Mouse (Mus musculus): ENCODE data around the gene Vgll4. TPM values are rescaled to one million over a fixed set of nuclear protein-coding genes. Genes with fewer than 3 reads are reported as not detected.

The Vgll4 gene
- 101 and 111 TPM in 2 replicates for polyA plus RNA-seq (2014; fragmentation: Nextera tagmentation; extraction: Ambion mirVana)

GRCm38 (mm10) chr6:114969213-114970120, at the start of gene Vgll4:
TSS of gene Vgll4 (minus strand) at chr6:114969994.
- H3K4me2 ChIP-seq: peak within 1 kb of the TSS; percentile 99
- ATAC-seq (ENCODE audit: insufficient read depth): peak; percentile 57
- H3K4me3 ChIP-seq (ENCODE audit: low read depth, low read length): peak within 1 kb of the TSS; percentile 53
- no peaks in the 10 kb centered on the region for H3K9me3 ChIP-seq (ENCODE audit: low read depth, low read length)
- peak; percentile 27; the same call in 1 of the 2 replicates for TF ChIP-seq CTCF (IDR thresholded peaks at IDR 0.05; ENCODE audit: low read depth)
- peaks cover 4% of the 10 kb centered on the region; the same call in 1 of the 2 replicates for H3K4me1 ChIP-seq (ENCODE audit: insufficient read depth)
- peak; percentile 75 for DNase-seq
- no peaks in the 10 kb centered on the region for H3K36me3 ChIP-seq (ENCODE audit: insufficient read depth)
- H3K9ac ChIP-seq: peak within 1 kb of the TSS; percentile 55
- peaks cover 23% of the 10 kb centered on the region for H3K27me3 ChIP-seq (ENCODE audit: insufficient read depth, low read length)
- WGBS: under 1% methylated on average over 78 of the region's 79 CpGs
- peak within 1 kb of the TSS; percentile 72 for H3K27ac ChIP-seq (ENCODE audit: low read depth)

GRCm38 (mm10) chr6:115015461-115015860, 45.7 kb upstream of the Vgll4 start:
- Histone ChIP-seq H3K4me3 (ENCODE audit: low read depth, low read length) (no peak overlapping the region), H3K27me3 (ENCODE audit: insufficient read depth, low read length) (no peaks in the 10 kb centered on the region), H3K4me2 (no peak overlapping the region), H3K9me3 (ENCODE audit: low read depth, low read length) (no peaks in the 10 kb centered on the region), H3K36me3 (ENCODE audit: insufficient read depth) (peaks cover 41% of the 10 kb centered on the region; the same call in 1 of the 2 replicates), H3K4me1 (ENCODE audit: insufficient read depth) (no peaks in the 10 kb centered on the region), H3K27ac (ENCODE audit: low read depth) (no peak overlapping the region), H3K9ac (no peak overlapping the region)
- 87% methylated on average over 13 of the region's 13 CpGs for WGBS
- ATAC-seq (ENCODE audit: insufficient read depth) (no peak), DNase-seq (no peak)
- TF ChIP-seq CTCF (IDR thresholded peaks at IDR 0.05; ENCODE audit: low read depth): no peak

GRCm38 (mm10) chr6:115013574-115013973, 43.8 kb upstream of the Vgll4 start:
- Histone ChIP-seq H3K4me2 (no peak overlapping the region), H3K36me3 (ENCODE audit: insufficient read depth) (peaks cover 43% of the 10 kb centered on the region; the same call in 1 of the 2 replicates), H3K4me3 (ENCODE audit: low read depth, low read length) (no peak overlapping the region), H3K9ac (no peak overlapping the region), H3K4me1 (ENCODE audit: insufficient read depth) (no peaks in the 10 kb centered on the region), H3K27me3 (ENCODE audit: insufficient read depth, low read length) (no peaks in the 10 kb centered on the region), H3K9me3 (ENCODE audit: low read depth, low read length) (no peaks in the 10 kb centered on the region), H3K27ac (ENCODE audit: low read depth) (no peak overlapping the region)
- ATAC-seq (ENCODE audit: insufficient read depth): no peak
- TF ChIP-seq CTCF (IDR thresholded peaks at IDR 0.05; ENCODE audit: low read depth): no peak
- 84% methylated on average over 4 of the region's 4 CpGs for WGBS
- DNase-seq: no peak

GRCm38 (mm10) chr6:115011792-115012191, 42.0 kb upstream of the Vgll4 start:
- peaks cover 40% of the 10 kb centered on the region; the same call in 1 of the 2 replicates for H3K36me3 ChIP-seq (ENCODE audit: insufficient read depth)

GRCm38 (mm10) chr6:115010815-115011214, 41.0 kb upstream of the Vgll4 start:
- no peak overlapping the region for H3K9ac ChIP-seq
- DNase-seq: no peak
- H3K36me3 ChIP-seq (ENCODE audit: insufficient read depth): peaks cover 40% of the 10 kb centered on the region; the same call in 1 of the 2 replicates
- H3K4me1 ChIP-seq (ENCODE audit: insufficient read depth): no peaks in the 10 kb centered on the region
- no peak overlapping the region for H3K4me2 ChIP-seq
- H3K9me3 ChIP-seq (ENCODE audit: low read depth, low read length): no peaks in the 10 kb centered on the region
- WGBS: 74% methylated on average over 9 of the region's 9 CpGs
- no peak for ATAC-seq (ENCODE audit: insufficient read depth)
- no peak overlapping the region for H3K4me3 ChIP-seq (ENCODE audit: low read depth, low read length)
- H3K27me3 ChIP-seq (ENCODE audit: insufficient read depth, low read length): no peaks in the 10 kb centered on the region
- TF ChIP-seq CTCF (IDR thresholded peaks at IDR 0.05; ENCODE audit: low read depth): no peak
- no peak overlapping the region for H3K27ac ChIP-seq (ENCODE audit: low read depth)

More at GRCm38 (mm10) chr6:115011792-115012191, 42.0 kb upstream of the Vgll4 start:
- DNase-seq (no peak), ATAC-seq (ENCODE audit: insufficient read depth) (no peak)
- no peak overlapping the region for H3K4me2 ChIP-seq
- no peak overlapping the region for H3K9ac ChIP-seq
- H3K4me3 ChIP-seq (ENCODE audit: low read depth, low read length): no peak overlapping the region
- no peak for TF ChIP-seq CTCF (IDR thresholded peaks at IDR 0.05; ENCODE audit: low read depth)
- no peak overlapping the region for H3K27ac ChIP-seq (ENCODE audit: low read depth)
- H3K9me3 ChIP-seq (ENCODE audit: low read depth, low read length): no peaks in the 10 kb centered on the region
- no peaks in the 10 kb centered on the region for H3K4me1 ChIP-seq (ENCODE audit: insufficient read depth)
- WGBS: 81% methylated on average over 8 of the region's 8 CpGs
- no peaks in the 10 kb centered on the region for H3K27me3 ChIP-seq (ENCODE audit: insufficient read depth, low read length)

GRCm38 (mm10) chr6:115010304-115010703, 40.5 kb upstream of the Vgll4 start:
- TF ChIP-seq CTCF (IDR thresholded peaks at IDR 0.05; ENCODE audit: low read depth): no peak
- no peak for DNase-seq
- ATAC-seq (ENCODE audit: insufficient read depth): no peak
- no peak overlapping the region for H3K9ac ChIP-seq
- no peak overlapping the region for H3K4me3 ChIP-seq (ENCODE audit: low read depth, low read length)
- H3K27ac ChIP-seq (ENCODE audit: low read depth): no peak overlapping the region
- no peak overlapping the region for H3K4me2 ChIP-seq
- H3K27me3 ChIP-seq (ENCODE audit: insufficient read depth, low read length): no peaks in the 10 kb centered on the region
- H3K36me3 ChIP-seq (ENCODE audit: insufficient read depth): peaks cover 39% of the 10 kb centered on the region; the same call in 1 of the 2 replicates
- H3K9me3 ChIP-seq (ENCODE audit: low read depth, low read length): no peaks in the 10 kb centered on the region
- 84% methylated on average over 9 of the region's 9 CpGs for WGBS
- no peaks in the 10 kb centered on the region for H3K4me1 ChIP-seq (ENCODE audit: insufficient read depth)

- Histone ChIP-seq H3K4me1 (ENCODE audit: insufficient read depth) (no peaks in the 10 kb centered on the region), H3K9ac (no peak overlapping the region), H3K4me2 (no peak overlapping the region), H3K9me3 (ENCODE audit: low read depth, low read length) (no peaks in the 10 kb centered on the region), H3K4me3 (ENCODE audit: low read depth, low read length) (no peak overlapping the region), H3K36me3 (ENCODE audit: insufficient read depth) (peaks cover 20% of the 10 kb centered on the region; the same call in 1 of the 2 replicates), H3K27ac (ENCODE audit: low read depth) (no peak overlapping the region), H3K27me3 (ENCODE audit: insufficient read depth, low read length) (no peaks in the 10 kb centered on the region)
- ATAC-seq (ENCODE audit: insufficient read depth) (peak; percentile 60; the same call in 1 of the 2 replicates), DNase-seq (peak; percentile 87)
- peak; percentile 96 for TF ChIP-seq CTCF (IDR thresholded peaks at IDR 0.05; ENCODE audit: low read depth)
- 31% methylated on average over 5 of the region's 5 CpGs for WGBS
Measured at GRCm38 (mm10) chr6:115007728-115008127, 37.9 kb upstream of the Vgll4 start.
